Mouse (Mus musculus): ENCODE results near the gene Pcgf1.

- TF ChIP-seq POLR2A (IDR thresholded peaks at IDR 0.05; ENCODE audit: insufficient read depth, low read length) (no peak), CTCF (IDR thresholded peaks at IDR 0.05; ENCODE audit: low read depth, low read length) (no peak)
These were observed 45.6 kb upstream of the Pcgf1 start for GRCm38 (mm10) chr6:83031921-83032590.
